8 mouse cellular contexts compared by ENCODE assay signal in genomic region chr17:86313413-86314139, GRCm38 (mm10).
A peak's percentile ranks its signal among the peaks of the same experiment; 100 is the strongest.
DNase-seq lines count a peak whose midpoint lies in the region; ATAC-seq and TF ChIP-seq lines count a peak whose summit lies in the region.

No protein-coding gene starts in this region.

- H3K9me3 ChIP-seq in limb, embryonic 15.5 days: no peaks in the 10 kb centered on the region

- no peaks in the 10 kb centered on the region for H3K27me3 ChIP-seq in limb, embryonic 15.5 days

- no peak overlapping the region for H3K4me3 ChIP-seq in layer of hippocampus, adult 2 months
- H3K4me3 ChIP-seq in limb, embryonic 15.5 days: no peak overlapping the region

- H3K4me2 ChIP-seq in limb, embryonic 15.5 days: no peak overlapping the region

- 50% methylated on average over 8 of the region's 8 CpGs for WGBS in limb, embryonic 15.5 days

- DNase-seq in layer of hippocampus, adult 2 months (ENCODE audit: low spot score in 2 of 2): no peak
- no peak for DNase-seq in layer of hippocampus, postnatal 14 days (ENCODE audit: low spot score in 2 of 2)
- DNase-seq in heart, adult 8-10 months (ENCODE audit: low spot score): peak; percentile 68
- DNase-seq in spleen, postnatal 14 days (ENCODE audit: low spot score in 2 of 2): peak; percentile 32 to 37
- DNase-seq in ovary, adult 18-20 months (ENCODE audit: low spot score): no peak
- no peak for DNase-seq in urinary bladder, postnatal 25 days (ENCODE audit: low spot score)

- peak; percentile 39 for TF ChIP-seq CTCF in layer of hippocampus, adult 2 months (conservative IDR thresholded peaks at IDR 0.05)

- ATAC-seq in limb, embryonic 15.5 days (ENCODE audit: insufficient number of reproducible peaks, low FRiP score, low TSS enrichment, low read depth): no peak
- ATAC-seq in cerebellum, adult (ENCODE audit: insufficient number of reproducible peaks, low FRiP score, low TSS enrichment): no peak

- H3K27ac ChIP-seq in layer of hippocampus, adult 2 months: peak overlapping the region; percentile 53; the same call in 1 of the 2 replicates
- peak overlapping the region; percentile 34; the same call in 1 of the 2 replicates for H3K27ac ChIP-seq in limb, embryonic 15.5 days

- H3K9ac ChIP-seq in limb, embryonic 15.5 days: no peak overlapping the region

- peaks cover 18% of the 10 kb centered on the region; the same call in 1 of the 2 replicates for H3K4me1 ChIP-seq in limb, embryonic 15.5 days

- no peaks in the 10 kb centered on the region for H3K36me3 ChIP-seq in limb, embryonic 15.5 days

Comparison
In these comparisons a context has a peak if more than half of its experiments do, and no peak if none do; other contexts are left out.
1. DNase-seq: peak in heart, adult 8-10 months (single experiment) and spleen, postnatal 14 days (2 of 2); none in layer of hippocampus, adult 2 months (0 of 2), layer of hippocampus, postnatal 14 days (0 of 2), ovary, adult 18-20 months (single experiment) and urinary bladder, postnatal 25 days (single experiment).